Mouse (Mus musculus) thymus, postnatal 10 days (tissue): ENCODE results near the gene Alcam.

ENCODE experiments used
- DNase-seq, 2 experiments: peaks; one replicate each; pipeline ENCODE4 v3.0.0; 2021; ENCODE audit warnings: low spot score in 2 of 2

Alcam gene

GRCm38 (mm10) chr16:52443055-52443454 lies 10.8 kb downstream of the Alcam start:
- no peak for DNase-seq

DNA sequence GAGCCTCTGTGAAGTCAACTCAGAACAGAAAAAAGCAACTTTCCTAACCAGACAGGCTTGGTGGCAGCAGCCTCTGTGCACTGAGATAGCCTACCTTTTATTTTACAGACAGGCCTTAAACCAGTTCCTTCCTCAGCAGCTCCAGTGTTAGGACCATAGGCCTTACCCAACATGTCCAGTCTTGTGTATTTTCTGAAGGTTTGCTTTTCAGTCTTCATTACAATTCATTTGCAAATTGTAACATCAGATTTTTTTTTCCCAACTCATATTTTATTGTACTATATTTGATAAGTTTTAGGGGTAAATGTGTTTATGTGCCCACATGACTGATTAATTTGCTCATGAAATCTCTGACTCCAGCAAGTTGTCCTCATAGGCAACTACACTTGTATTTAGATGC lies 14.3 kb downstream of the Alcam start:
- no peak for DNase-seq

DNA sequence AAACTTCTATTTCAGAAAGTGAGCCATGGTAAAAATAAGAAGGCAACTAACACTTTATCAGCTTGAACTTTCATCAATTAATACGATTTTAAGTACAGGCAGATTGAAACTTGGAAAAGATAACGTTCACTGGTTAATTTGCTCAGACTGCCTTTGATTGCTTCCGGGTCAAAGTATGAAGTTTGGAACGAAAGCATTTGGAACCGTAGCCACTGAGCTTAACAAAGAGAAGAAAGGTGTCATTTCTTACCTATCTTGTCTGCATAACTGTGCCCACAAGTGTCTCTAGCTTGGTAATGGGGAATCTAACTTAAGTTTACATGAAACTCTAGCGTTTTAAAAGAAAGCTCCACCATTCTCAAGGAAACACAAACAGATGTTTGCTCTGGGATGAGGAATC lies 14.9 kb downstream of the Alcam start:
- DNase-seq = no peak

DNA sequence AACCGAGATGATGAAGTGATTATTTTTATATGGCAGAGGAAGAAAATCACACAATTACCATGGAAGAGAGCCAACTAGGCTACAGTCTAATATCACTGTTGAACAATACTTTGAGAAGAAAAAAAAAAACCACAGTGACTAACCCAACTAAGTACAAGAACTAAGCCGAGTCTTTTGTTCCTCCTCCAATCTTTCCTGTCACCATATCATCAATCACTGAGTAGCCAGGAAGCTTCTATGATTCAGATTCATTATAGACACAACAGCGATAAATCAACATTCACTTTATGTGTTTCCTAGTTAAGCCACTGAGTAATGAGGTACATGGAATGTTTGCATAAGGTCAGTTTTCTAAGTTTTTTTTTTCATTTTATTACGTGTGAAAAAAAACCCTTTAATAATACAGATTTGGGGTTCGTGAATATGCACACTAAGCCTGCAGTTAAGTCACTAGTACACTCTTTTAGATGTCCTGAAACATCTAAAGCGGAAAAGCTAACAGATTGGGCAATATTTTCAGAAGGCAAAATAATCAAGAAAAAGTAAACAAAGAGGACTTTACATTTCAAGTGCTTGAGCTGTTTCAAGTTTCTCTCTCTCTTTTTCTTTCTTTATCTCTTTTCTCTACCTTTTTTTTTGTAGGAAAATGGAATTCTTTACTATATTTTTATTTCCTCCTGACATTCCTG lies 15.5 kb downstream of the Alcam start:
- DNase-seq = no peak

- no peak for DNase-seq
Measured at GRCm38 (mm10) chr16:52433189-52433588, 20.7 kb downstream of the Alcam start.

DNA sequence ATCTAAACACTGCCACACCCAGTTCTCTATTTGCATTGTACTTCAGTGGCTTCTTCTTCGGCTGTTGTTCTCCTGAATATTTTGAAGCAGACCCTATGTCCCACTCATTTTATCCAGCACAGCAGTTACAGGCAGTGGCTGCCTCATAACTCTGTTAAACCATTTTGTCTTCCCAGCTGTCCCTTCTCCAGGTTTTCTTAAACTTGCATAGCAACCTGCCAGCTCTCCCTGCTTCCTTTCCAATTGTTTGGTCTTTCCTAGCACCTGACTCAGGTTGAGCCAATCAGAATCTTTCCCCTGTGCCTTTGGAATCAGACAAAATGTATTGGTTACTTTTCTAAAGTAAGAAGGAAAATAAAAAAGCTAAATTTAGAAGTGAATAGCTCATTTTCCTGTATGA lies 21.8 kb downstream of the Alcam start:
- no peak for DNase-seq

DNA sequence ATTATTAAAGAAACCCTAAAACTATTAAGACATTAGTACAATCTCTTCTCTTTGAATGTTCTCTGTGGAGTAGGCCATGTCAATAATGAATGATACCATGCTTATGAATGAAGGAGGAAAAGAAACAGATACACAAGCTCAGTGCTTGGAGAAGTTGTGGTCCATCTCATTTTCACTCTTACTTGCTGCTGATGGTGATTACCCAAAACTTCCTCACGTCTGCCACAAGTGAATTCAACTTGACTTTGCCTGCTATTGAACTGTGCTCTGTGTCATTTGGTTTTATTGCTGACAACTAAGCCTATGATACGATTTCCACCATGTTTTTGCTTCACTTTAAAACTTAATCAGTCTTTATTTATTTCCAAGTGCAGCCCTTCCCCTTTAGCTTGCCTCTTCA lies 22.3 kb downstream of the Alcam start:
- DNase-seq = no peak

DNA sequence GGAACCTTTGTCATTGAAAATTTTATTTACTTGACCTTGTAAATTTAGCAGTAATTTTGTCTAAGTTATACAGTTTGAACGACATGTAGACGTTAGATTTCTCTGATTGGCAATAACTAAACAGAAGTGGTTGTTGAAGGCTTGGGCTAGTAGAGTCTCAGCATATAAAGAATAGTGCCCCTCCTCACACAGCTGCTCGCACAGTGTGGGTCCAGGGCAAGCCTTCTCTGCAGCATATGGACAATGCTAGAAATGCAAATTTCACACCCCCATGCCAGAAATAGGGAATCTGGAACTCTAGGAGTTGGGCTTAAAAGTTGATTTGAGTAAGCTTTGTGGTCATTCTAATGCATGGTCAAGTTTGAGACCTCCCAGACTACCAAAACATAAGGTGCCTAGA lies 23.8 kb downstream of the Alcam start:
- DNase-seq = no peak

DNA sequence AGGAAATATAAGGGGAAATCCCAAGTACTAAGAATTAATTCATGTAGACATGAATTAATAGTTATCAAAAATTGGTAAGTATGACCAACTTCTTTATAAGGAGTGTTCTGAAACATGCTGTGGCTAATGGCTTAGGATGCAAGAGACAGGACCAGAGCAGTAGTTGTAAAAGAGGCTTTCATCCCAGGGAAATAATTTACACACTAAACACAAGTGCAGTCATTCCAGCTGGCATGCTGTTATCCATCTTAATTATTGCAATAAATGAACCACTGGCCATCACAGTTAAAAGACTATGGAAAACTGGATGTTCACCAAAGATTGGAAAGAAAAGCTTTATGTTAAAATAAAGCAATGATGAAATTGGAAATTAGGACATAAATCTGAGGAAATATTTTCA lies 24.2 kb downstream of the Alcam start:
- DNase-seq = no peak

GRCm38 (mm10) chr16:52428505-52428904 lies 25.4 kb downstream of the Alcam start:
- no peak for DNase-seq

DNA sequence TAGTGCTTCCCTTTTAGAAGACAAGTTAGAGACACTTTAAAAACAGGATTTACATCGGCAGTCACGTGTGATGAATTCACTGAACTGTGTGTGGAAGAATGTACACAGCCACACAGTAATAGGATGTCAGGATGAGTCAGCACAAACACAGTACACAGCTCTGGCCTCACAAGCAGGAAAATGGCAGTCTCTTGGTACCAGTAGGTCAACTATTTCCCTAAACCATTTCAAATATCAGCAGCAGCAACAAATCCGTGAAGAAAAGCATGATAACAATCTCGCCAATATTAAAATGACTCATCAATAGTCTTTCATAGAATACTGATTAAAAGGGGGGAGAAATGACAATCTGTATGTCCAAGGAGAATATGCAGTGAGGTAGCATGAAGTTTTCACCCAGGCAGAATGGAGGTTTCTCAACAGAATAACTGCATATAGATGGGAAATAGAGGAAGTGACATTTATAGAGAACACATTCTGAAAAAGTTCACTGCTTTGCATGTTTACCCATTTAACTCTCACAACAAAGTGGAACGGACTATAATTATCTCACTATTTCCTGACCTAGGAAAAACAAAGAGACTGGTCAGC lies 35.2 kb downstream of the Alcam start:
- DNase-seq = no peak

DNA sequence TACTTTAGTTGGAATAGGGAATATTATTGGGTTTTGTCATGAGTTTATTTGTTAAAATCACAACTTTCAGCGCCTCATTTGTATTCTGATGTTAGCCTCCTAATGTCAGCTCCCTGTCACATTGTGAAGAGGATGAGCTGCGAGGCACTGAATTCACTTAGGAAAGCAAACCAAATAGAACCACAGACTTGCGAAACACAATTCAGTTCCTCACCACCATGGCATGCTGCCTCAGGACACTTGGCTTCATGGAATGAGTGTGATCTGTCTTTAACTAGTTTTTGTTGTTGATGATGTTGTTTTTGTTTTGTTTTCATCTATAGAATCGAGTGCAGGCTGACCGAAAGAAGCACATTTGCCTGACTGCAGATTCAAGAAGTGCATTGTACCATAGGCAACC lies 35.9 kb downstream of the Alcam start:
- no peak for DNase-seq

GRCm38 (mm10) chr16:52417146-52417545 lies 36.7 kb downstream of the Alcam start:
- DNase-seq = no peak

- DNase-seq = no peak
Measured at GRCm38 (mm10) chr16:52413714-52414113, 40.2 kb downstream of the Alcam start.

- DNase-seq = no peak
Measured at GRCm38 (mm10) chr16:52406072-52406471, 47.8 kb downstream of the Alcam start.

DNA sequence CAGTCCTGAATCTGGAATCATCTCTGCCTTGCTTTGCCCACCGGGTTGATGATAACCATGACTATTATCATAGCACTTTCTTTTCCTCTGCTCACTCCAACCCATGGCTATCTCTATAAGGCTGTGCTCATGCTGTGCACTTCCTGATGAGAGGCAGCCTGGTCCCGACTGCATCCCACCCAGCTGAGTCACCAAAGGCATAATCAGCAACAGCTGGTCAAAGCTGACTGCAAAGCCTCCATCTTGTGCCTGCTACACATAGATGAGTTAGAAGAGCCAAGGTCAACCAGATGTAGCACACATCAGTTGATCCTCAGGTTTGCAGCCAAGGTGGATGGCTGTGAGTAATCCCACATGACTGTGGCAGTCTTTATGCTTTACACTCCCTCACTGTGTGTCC lies 48.6 kb downstream of the Alcam start:
- DNase-seq = no peak

DNA sequence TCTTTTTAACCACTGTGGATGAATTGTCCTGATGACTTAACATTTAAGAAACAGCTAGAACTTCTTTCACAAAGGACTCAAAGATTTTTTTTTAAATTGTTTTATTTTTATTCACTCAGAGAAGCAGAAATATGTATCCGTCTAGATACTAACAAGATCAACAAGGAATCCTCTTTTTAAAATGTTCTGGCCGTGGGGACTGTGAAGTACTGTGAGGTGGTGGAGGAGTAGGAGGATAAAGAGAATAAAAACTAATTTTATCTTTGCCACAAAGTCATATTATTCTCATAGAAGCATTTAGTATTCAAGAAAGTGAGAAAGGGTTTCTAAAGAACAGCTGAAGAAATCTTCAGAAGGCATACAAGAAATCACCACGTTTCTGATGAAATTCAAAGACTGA lies 54.8 kb downstream of the Alcam start:
- DNase-seq = no peak

DNA sequence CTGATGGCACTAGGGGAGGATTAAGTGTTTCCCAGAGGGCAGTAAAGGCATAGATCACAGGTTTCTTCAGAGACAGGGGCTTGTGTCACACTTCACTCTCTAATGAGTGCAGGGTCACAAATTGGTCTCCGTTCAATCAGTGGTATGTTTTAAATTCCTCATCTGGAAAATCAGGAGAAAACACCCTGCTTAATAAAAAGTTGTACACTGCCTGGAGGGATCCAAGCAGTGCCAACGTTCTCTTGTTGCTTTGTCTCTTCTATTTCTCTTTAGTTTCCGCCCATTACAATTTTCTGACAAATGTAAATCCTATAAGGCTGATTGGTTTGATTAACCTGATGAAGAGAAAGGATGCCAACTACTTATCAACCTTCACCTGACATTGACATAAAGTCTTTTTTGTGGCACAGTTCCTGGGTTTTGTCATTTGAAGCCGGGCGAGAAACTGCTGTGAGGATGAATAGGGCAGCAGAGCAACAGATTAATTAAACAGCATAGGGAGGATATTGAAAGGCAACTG lies 67.0 kb downstream of the Alcam start:
- no peak for DNase-seq

DNA sequence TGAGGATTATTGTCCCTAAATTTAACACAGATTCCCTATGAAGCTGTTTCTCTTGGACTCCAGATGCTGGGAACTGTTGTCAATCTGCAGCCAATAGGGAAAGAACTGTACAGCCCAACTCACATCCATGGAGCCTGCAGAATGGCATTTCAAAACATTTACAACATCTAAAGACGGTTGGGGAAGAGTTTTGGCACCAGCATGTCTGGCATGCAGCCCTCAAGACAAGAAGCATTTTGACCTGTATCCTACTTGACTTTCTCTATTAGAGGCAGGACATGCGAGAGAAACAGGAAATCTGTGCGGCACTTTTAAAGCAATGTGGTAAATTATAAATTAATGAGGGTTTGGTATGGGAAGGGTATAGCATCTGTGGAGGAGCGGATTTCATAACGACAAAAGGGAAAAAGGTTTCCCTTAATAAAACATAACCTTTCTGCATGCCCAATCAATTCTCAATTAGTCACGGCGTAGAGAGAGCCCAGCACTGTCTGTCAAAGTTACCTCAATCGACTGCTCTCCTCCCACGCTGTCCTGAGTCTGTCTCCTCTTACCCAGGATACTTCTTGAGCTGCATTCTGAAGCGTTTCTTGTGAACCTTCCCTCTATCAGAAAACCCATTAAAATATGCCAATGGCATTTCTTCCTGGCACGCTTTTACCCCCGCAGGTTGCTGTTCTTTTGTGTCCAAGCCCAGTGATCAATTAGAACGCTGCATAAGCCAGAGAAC lies 70.3 kb downstream of the Alcam start:
- no peak for DNase-seq

DNA sequence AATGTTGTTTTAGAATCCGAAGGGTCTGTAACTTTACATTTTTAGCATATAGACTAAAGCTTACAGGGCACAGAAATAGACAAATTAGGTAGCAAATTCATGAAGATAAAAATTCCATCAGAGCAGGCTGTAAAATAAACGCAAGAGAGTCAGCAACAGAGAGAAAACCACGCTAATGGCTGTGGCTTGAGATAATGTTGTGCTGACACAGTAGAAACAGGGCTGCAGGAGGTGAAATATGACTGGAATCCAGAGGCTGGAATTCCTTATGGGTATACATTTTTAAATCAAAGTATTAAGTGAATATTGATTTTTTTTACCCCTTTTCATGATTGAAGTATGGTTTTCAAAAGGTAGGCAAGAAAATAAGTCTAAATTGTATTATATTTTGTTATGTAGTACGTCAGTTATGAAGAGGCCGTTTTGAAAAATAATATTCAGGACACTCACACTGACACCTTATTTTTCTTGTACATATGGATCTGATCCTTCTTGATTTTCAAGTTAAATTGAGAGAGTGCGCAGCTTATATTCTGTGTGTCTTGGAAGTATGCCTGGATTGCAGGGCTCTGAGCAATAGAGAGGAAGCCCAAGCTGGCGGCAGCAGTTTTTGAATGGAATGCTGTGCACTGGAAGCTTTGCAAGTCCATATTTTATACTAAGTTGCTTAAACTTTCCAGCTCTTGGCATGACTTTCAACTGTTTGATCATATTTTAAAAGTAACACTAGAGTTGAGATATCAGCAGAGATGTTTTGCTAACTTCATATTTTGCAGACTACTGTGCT lies 74.9 kb downstream of the Alcam start:
- no peak for DNase-seq

- DNase-seq = no peak
Measured at GRCm38 (mm10) chr16:52376827-52377226, 77.0 kb downstream of the Alcam start.

DNA sequence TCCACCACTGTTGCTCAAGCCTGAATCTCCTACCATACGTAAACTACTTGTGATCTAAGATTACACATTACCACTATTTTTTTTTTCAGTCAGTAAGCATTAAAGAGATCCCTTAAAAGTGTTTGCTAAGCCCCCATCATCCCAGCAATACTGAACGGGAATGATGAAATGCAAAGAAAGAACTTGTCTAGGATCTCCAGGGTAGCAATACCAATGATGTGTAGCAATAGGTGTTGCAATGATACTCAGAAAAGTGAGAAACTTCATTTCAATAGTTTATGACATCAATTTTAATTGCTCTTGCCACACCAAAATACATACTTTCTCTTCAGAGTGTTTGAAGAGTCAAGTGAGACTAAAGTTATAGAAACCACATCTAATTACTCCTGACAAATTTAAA lies 81.9 kb downstream of the Alcam start:
- no peak for DNase-seq
